Mouse (Mus musculus): ENCODE measurements around the gene Ebp. TPM values are rescaled to one million over a fixed set of nuclear protein-coding genes. Genes with fewer than 3 reads are reported as not detected.

Gene Ebp
- 21.4 and 24.5 TPM in 2 replicates for polyA plus RNA-seq (2021; fragmentation: Nextera tagmentation)
- long read RNA-seq, experiment 1, transcript Ebp-201 (5 exons, 1,743 nt) = major isoform, 21 of 26 reads
- long read RNA-seq, experiment 1, partial matches to known transcripts = 4 of 26 reads
- long read RNA-seq, experiment 1, other reads (novel, unspliced or antisense) = 1 of 26 reads
- long read RNA-seq, experiment 2, transcript Ebp-201 (5 exons, 1,743 nt) = major isoform, 30 of 31 reads
- long read RNA-seq, experiment 2, partial matches to known transcripts = 0 of 31 reads
- long read RNA-seq, experiment 2, other reads (novel, unspliced or antisense) = 1 of 31 reads

DNA sequence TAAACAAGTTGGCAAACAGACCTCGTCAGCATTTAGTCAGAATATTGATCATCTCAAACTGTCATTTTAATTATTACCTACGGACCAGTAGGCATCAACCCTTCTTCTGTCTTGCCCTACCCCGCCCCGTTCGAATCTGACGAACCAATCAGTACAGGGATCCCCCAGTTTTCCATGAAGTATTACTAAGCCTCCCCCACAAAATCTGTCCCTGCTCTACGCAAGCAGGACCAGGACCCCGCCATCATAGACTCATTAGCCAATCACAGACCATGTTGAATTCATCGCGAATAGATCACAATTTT is at the start of gene Ebp:
TSS of gene Ebp (minus strand) at position 94 of the 305 bp plus-strand sequence.

DNA sequence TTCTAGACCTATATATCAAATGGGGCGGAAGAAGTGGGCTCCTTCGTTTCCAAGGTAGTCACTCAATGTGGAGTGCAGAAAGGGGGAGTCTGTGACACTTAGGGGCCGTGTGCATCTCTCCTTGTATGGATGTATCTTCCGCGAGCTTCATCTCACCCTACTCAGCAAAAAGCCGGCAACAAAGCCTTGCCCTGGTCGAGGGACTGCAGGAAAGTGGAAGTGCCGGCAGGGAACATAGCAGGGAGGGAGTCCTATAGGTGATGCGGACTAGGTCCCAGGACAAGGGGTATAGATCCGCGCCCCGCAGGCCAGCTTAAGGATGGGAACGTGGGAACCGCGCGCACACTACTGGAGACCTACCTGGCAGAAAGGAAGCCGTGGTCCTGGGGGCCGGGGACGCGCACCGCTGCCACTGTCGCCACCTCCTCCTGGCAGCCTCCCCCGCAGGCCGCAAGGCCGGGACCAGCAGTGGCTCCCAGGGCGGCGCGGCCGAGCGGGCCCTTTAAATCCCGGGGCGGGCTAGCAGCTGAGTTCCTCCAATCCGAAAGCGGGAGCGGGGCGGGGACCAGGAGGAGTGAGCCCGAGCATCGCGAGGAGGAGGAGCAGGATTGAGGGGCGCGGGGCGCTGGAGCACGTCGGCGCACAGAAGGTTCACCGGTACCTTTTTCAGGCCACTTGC is 12.8 kb upstream of the Ebp start, which contains the start of gene Porcn:
TSS of gene Porcn (minus strand) at position 511 of the 679 bp plus-strand sequence.

DNA sequence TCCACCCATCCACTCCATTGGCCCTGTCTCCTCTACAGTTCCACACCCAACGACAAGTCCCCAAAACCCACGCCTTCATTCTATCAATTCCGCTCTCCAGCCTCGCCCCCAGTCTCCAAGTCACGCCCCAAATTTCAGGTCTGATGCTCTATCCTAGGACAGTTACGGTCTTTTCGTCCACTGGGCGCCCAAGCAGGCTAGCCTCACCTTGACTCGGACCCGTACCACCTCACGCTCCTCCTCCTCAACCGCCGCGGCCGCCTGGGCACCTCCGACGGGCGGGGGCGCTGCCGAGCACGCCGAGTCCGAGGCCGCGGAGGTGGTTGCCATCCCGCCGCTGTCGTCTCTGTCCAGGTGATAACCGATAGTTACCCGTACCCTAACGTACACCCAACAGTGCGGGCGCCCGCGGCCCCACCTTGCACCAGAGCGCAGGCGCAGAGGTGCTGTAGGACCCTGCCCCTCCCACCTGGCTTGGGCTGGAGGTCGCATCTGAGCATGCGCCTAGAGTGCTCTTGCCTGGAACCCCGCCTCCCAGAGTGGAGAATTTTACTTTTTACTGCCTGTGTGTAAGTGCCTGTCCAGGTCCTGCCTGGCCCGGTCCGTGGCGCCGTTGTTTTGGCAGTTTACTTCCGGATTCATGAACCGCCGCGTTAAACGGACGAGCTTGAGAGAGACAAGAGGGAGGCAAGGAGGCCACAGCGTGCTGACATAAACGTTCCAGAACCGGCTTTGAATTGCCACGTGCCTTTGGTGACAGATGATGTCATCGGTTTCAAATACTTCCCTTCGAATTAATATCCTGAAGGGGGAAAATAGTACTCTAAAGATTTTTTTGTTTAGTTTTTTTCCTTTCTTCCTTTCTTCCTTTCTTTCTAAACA is 17.6 kb downstream of the Ebp start, which contains the start of gene Tbc1d25:
TSS of gene Tbc1d25 (minus strand) at position 678 of the 882 bp plus-strand sequence.

DNA sequence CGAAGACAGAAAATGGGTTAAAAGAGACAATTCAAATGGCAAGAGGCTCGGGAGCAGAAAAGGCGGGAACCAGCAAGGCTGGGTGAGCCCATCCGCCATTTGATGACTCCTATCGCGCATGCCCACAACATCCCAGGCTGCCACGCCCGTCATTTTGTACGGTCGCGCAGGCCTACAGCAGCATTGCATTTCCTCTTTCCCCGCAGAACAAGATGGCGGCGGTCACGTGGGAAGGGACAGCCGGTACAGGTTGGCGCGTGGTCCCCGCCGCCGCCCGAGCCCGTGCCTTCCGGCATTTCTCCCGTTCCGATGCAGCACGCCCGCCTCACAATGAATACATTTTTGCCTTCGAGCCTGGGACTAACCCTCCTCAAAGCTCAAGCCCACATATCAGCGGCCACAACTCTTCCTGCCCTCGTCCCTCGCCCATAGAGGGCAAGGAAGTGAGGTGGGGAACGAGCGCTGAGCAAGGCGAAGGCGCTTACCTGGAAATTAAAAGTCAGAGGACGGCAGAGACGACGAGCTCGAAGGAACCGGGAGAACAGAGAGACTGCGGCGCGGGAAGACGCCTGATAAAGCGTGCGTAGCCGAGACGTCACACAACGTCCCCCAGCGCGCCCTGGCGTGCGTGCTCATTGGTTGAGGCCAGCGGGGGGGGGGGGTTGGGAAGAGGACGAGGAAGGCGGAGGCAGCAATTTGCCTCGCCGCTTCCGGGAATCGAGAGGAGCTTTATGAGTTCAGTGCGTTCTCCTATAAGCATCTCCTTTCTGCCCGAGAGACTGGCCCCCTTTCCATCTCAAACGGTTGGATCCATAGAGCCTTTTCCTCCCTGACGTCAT is 47.9 kb downstream of the Ebp start, which contains the start of gene Rbm3:
TSS of gene Rbm3 (minus strand) at position 728 of the 839 bp plus-strand sequence.

Other genes starting within 250 kb of the Ebp start
- 9.5 and 10.1 TPM in 2 replicates for gene Hdac6, start 245.6 kb downstream of the Ebp start, polyA plus RNA-seq (2021; fragmentation: Nextera tagmentation)
- gene Gata1, start 215.4 kb downstream of the Ebp start, polyA plus RNA-seq (2021; fragmentation: Nextera tagmentation) = not detected in 2 replicates
- not detected in 2 replicates for gene Glod5, start 175.0 kb downstream of the Ebp start, polyA plus RNA-seq (2021; fragmentation: Nextera tagmentation)
- gene Suv39h1, start 118.8 kb downstream of the Ebp start, polyA plus RNA-seq (2021; fragmentation: Nextera tagmentation) = 8.3 and 8.7 TPM in 2 replicates
- 0.23 and 0.29 TPM in 2 replicates for gene Was, start 103.0 kb downstream of the Ebp start, polyA plus RNA-seq (2021; fragmentation: Nextera tagmentation)
- 18.4 and 21.3 TPM in 2 replicates for gene Wdr13, start 60.6 kb downstream of the Ebp start, polyA plus RNA-seq (2021; fragmentation: Nextera tagmentation)
- 146 and 150 TPM in 2 replicates for gene Rbm3, start 47.6 kb downstream of the Ebp start, polyA plus RNA-seq (2021; fragmentation: Nextera tagmentation)
- 9.3 and 13.0 TPM in 2 replicates for gene Tbc1d25, start 17.3 kb downstream of the Ebp start, polyA plus RNA-seq (2021; fragmentation: Nextera tagmentation)
- gene Porcn, start 13.0 kb upstream of the Ebp start, polyA plus RNA-seq (2021; fragmentation: Nextera tagmentation) = 67.0 and 87.1 TPM in 2 replicates
- 29.7 and 33.4 TPM in 2 replicates for gene Ftsj1, start 58.9 kb upstream of the Ebp start, polyA plus RNA-seq (2021; fragmentation: Nextera tagmentation)
- gene Slc38a5, start 77.6 kb upstream of the Ebp start, polyA plus RNA-seq (2021; fragmentation: Nextera tagmentation) = 2.9 and 6.3 TPM in 2 replicates
- not detected in 2 replicates for gene Ssxb10, start 133.9 kb upstream of the Ebp start, polyA plus RNA-seq (2021; fragmentation: Nextera tagmentation)
- gene Ssxb9, start 173.5 kb upstream of the Ebp start, polyA plus RNA-seq (2021; fragmentation: Nextera tagmentation) = not detected in 2 replicates
- gene Ssxb1, start 219.8 kb upstream of the Ebp start, polyA plus RNA-seq (2021; fragmentation: Nextera tagmentation) = not detected in 2 replicates